Mouse (Mus musculus): ENCODE results near the gene Clcnkb. TPM values are rescaled to one million over a fixed set of nuclear protein-coding genes. Genes with fewer than 3 reads are reported as not detected.
A peak's percentile ranks its signal among the peaks of the same experiment; 100 is the strongest.

Gene Clcnkb
- total RNA-seq, 2 experiments from 2014 or later, result not detected

- no peak for DNase-seq (ENCODE audit: extremely low spot score in 1 of 2, low spot score in 1 of 2)
Observed at GRCm38 (mm10) chr4:141439083-141439803, 23.4 kb upstream of the Clcnkb start.

GRCm38 (mm10) chr4:141435974-141436373 lies 20.2 kb upstream of the Clcnkb start, which contains the start of gene Srarp:
Gene Srarp, minus strand, starts transcription at chr4:141436105.
- no peak for DNase-seq (ENCODE audit: extremely low spot score in 1 of 2, low spot score in 1 of 2)

- DNase-seq (ENCODE audit: extremely low spot score in 1 of 2, low spot score in 1 of 2), result no peak
Observed at GRCm38 (mm10) chr4:141433191-141433590, 17.4 kb upstream of the Clcnkb start.

GRCm38 (mm10) chr4:141432666-141433065 lies 16.9 kb upstream of the Clcnkb start:
- DNase-seq (ENCODE audit: extremely low spot score in 1 of 2, low spot score in 1 of 2), result no peak

- peak; percentile 58 to 76 for DNase-seq (ENCODE audit: extremely low spot score in 1 of 2, low spot score in 1 of 2)
Observed at GRCm38 (mm10) chr4:141430997-141431396, 15.2 kb upstream of the Clcnkb start.

GRCm38 (mm10) chr4:141429847-141430246 lies 14.0 kb upstream of the Clcnkb start:
- peak in 1 of 2 experiments; percentile 30 for DNase-seq (ENCODE audit: extremely low spot score in 1 of 2, low spot score in 1 of 2)

- no peak for DNase-seq (ENCODE audit: extremely low spot score in 1 of 2, low spot score in 1 of 2)
Observed at GRCm38 (mm10) chr4:141429381-141429780, 13.6 kb upstream of the Clcnkb start.

- DNase-seq (ENCODE audit: extremely low spot score in 1 of 2, low spot score in 1 of 2), result no peak
Observed at GRCm38 (mm10) chr4:141427921-141428320, 12.1 kb upstream of the Clcnkb start.

GRCm38 (mm10) chr4:141426796-141427745 lies 11.3 kb upstream of the Clcnkb start:
- no peak for DNase-seq (ENCODE audit: extremely low spot score in 1 of 2, low spot score in 1 of 2)

- peak; percentile 34 to 40 for DNase-seq (ENCODE audit: extremely low spot score in 1 of 2, low spot score in 1 of 2)
Observed at GRCm38 (mm10) chr4:141425484-141426479, 10.0 kb upstream of the Clcnkb start.

GRCm38 (mm10) chr4:141423691-141424431 lies 8.0 kb upstream of the Clcnkb start:
- DNase-seq (ENCODE audit: extremely low spot score in 1 of 2, low spot score in 1 of 2), result no peak

- no peak for DNase-seq (ENCODE audit: extremely low spot score in 1 of 2, low spot score in 1 of 2)
Observed at GRCm38 (mm10) chr4:141423288-141423687, 7.5 kb upstream of the Clcnkb start.

GRCm38 (mm10) chr4:141422841-141423240 lies 7.0 kb upstream of the Clcnkb start:
- DNase-seq (ENCODE audit: extremely low spot score in 1 of 2, low spot score in 1 of 2), result no peak

GRCm38 (mm10) chr4:141421423-141421822 lies 5.6 kb upstream of the Clcnkb start:
- no peak for DNase-seq (ENCODE audit: extremely low spot score in 1 of 2, low spot score in 1 of 2)

- no peak for DNase-seq (ENCODE audit: extremely low spot score in 1 of 2, low spot score in 1 of 2)
Observed at GRCm38 (mm10) chr4:141420886-141421285, 5.1 kb upstream of the Clcnkb start.

- no peak for DNase-seq (ENCODE audit: extremely low spot score in 1 of 2, low spot score in 1 of 2)
Observed at GRCm38 (mm10) chr4:141420192-141420829, 4.5 kb upstream of the Clcnkb start, which contains the start of gene Hspb7. Gene Hspb7, plus strand, starts transcription at chr4:141420779.

- DNase-seq (ENCODE audit: extremely low spot score in 1 of 2, low spot score in 1 of 2), result no peak
Observed at GRCm38 (mm10) chr4:141419398-141420191, 3.8 kb upstream of the Clcnkb start.

GRCm38 (mm10) chr4:141411430-141411992 lies 4.3 kb downstream of the Clcnkb start:
- no peak for DNase-seq (ENCODE audit: extremely low spot score in 1 of 2, low spot score in 1 of 2)
